Mouse (Mus musculus): ENCODE data around the gene Tnpo1.
"Not testable (repeated sequence)": the region's sequence is repeated elsewhere in the genome, so short reads cannot be mapped to it uniquely, and the experiment has no call there.

Tnpo1 gene

DNA sequence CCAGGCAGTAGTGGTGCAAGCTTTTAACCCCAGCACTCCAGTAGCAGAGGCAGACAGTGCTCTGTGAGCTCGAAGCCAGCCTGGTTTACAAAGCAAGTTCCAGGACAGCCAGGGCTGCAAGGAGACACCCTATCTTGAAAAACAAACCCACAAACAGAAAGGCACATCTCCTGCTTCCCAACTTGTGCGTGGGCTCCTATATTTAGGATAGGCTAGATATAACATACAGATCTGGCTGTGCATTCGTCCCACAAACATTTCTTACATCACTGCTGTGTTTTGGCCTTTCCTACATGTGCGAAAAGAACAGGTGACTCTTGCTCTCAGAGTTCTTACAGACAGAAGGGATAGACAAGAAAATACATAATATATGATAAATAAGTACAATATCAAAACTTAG, 100.6 kb downstream of the Tnpo1 start:
- no peak for DNase-seq (ENCODE audit: low read depth in 1 of 2, low spot score in 2 of 2)

DNA sequence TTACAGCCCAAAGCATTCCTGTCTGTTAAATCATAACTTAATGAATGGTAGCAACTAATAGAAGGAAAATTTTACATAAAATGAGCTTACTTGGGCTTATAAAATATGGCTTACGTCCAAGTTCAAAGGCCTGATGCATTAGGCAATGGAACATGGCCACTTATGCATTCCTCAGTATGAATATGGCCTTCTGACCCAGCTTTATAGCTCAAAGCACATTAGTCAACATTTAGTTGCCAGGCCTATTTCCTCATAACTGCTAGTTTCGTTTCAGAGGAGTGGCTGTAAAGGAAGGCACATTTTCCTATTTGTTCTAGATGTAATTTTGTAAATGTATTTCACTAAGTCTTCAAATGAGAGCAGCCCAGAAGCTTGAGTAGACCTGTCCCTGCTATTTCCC, 107.1 kb downstream of the Tnpo1 start:
- DNase-seq (ENCODE audit: low read depth in 1 of 2, low spot score in 2 of 2): no peak

DNA sequence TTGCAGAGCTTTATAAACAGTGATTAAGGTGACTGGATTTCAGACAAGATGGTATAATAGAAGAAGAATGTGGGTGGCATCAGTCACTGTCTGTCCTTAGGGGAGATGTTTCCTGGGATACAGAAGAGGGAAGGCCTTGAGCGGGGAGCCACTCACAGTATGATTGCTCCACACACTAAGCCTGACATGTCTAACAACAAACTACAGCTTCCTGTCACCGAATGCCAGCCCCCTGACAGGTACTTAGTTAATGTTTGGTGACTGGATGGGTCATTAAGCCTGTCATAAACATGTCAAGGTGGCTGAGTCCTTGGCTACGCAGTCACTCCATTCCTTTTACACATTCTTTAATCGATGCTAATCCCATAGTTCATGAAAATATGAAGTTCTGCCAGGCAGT, 108.0 kb downstream of the Tnpo1 start:
- DNase-seq (ENCODE audit: low read depth in 1 of 2, low spot score in 2 of 2): no peak

DNA sequence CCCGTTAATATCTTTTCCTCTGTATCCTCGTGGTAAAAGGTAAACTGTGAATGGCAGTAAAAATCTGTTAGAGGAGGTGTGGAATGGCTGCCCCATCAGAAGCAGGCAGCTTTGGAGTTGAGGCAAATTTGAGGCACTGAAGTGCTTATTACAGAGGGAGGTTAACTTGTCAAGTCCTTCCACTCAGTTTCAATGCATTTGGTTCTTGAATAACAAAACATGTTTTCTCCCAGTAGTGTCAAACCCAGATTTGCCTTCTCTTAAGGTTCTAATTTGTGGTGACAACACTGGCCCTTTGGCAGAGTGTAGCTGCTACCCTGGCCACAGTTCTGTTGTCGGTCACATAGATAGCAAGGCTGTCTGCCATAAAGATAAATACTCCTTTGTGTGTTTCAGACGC, 108.4 kb downstream of the Tnpo1 start:
- no peak for DNase-seq (ENCODE audit: low read depth in 1 of 2, low spot score in 2 of 2)

DNA sequence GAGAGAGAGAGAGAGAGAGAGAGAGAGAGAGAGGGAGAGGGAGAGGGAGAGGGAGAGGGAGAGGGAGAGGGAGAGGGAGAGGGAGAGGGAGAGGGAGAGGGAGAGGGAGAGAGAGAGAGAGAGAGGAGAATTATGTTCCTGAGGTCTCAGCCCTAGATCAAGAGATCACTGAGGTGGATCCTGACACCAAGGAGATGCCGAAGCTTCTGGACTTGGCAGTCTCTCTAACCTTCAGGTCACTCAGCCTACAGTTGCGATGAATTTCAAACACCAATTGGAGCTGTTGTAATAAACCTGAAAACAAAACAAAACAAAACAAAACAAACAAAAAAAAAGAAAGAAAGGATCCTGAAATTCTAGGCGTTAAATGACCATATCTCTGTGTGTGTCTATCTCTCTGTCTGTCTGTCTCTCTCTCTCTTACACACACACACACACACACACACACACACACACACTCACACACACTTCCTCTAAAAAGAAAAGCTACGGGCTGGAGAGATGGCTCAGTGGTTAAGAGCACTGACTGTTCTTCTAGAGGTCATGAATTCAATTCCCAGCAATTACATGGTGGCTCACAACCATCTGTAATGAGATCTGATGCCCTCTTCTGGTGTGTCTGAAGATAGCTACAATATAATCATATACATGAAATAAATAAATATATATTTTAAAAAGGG, 109.1 kb downstream of the Tnpo1 start:
- DNase-seq (ENCODE audit: low read depth in 1 of 2, low spot score in 2 of 2): not testable (repeated sequence)

DNA sequence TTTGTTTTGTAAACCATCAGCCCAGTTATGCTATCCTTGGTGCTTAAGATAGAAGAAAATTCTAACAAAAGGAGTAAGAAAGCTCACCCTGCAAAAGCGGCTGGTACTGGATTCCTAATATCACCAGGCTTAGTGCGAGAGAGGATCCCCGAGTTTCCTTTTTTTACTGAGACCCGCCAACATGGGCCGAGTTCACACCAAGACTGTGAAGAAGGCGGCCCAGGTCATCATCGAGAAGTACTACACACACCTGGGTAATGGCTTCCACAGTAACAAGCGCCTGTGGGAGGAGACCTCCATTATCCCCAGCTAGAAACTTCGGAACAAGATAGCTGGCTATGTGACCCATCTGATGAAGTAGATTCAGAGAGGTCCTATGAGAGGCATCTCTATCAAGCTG, 109.6 kb downstream of the Tnpo1 start:
- DNase-seq (ENCODE audit: low read depth in 1 of 2, low spot score in 2 of 2): no peak

DNA sequence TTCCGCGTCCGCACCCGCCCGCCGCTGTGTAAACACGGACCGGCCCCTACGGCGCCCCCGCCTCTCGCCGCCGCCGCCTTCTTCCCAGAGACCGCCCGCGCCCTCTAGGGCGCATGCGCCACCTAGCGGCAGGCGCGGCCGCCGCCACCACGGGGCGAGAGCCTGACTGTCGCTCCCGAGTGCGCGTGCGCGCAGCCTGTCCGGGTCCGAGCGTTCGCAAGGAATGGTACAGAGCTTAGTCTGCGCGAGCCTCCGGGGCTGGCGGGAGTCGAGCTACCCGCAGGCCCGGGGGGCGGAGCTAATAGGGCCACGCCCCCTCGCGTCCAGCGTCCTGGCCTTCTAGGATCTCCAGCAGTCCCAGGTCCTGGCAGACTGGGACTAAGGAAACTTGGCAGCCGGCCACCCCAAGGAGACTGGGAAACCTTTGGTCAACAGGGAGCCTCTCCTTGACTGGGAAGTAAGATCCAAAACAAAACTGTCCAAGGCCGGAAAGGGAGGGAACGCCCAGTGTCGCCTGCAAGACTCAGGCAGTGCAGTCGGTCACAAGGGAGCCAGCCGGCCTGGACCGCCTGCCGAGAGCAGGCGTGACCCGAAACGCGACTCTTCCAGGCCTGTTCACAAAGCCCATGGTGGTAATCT, 110.9 kb downstream of the Tnpo1 start, which contains the start of gene Fcho2:
Gene Fcho2, minus strand, starts transcription at position 303 of the 639 bp plus-strand sequence.
- peak; percentile 93 to 95 for DNase-seq (ENCODE audit: low read depth in 1 of 2, low spot score in 2 of 2)

DNA sequence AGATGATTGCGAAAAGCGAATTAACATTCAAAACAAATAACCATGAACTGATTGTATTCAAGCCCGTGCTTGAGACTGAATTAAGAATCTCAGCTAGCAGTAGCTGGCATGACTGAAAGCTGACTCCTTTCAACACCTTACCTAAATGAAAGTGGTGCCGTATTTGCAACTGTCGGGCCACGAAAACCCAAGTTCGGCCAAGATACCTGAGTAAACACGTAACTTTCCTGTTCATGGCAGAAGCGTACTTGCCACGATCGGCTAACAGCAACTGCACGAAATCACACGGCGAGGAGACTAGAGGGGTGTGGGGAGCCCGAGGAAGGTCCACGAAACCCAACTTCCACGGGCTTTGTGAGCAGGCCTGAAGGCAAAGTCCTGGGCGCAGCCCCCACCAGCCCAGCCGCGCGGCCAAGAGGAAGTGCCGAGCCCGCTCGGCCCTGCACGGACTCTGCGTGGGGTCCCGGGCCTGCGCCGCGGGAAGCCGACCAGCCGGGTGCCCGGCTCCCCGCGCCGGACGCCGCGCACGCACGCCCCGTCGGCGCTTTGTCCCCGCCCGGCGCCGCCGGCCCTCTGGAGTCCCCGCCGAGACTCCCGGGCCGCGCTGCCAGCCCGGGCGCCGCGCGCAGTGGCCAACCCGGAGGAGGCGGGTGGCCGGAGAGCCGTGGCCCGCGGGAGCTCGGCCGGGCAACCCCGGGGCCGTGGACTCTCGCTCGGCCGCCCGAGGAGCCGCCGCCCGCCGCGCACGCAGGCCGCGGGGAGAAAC, 111.7 kb downstream of the Tnpo1 start:
- peak in 1 of 2 experiments; percentile 30 for DNase-seq (ENCODE audit: low read depth in 1 of 2, low spot score in 2 of 2)

DNA sequence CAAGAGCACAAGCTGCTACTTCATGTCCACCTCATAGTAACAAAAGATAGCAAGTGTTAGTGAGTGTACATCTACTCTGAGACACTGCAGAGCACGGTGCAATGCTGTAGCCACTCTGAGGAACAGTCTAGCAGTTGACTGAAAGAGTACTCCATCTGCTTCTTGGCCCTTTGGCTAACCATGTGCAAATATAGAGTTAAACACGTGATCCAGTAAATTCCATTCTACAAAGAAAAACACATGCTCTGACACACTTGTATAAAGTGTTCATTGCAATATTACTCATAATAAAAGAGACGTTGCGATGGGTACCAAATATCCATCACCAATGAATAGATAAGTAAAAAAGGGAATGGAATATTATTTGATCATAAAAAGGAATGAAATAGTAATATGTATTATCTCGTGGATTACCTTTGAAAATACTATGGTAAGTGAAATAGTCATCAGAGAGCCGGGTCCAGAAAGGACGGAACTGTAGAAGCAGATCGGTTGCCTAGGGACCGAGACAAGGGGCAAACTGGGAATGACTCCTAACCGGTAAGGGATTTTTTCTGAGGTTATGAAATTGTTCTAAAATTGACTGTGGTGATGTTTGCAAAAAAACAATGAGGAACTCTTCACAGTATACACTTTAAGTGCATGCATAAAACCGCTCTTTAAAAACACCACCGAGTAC, 112.4 kb downstream of the Tnpo1 start:
- DNase-seq (ENCODE audit: low read depth in 1 of 2, low spot score in 2 of 2): no peak

DNA sequence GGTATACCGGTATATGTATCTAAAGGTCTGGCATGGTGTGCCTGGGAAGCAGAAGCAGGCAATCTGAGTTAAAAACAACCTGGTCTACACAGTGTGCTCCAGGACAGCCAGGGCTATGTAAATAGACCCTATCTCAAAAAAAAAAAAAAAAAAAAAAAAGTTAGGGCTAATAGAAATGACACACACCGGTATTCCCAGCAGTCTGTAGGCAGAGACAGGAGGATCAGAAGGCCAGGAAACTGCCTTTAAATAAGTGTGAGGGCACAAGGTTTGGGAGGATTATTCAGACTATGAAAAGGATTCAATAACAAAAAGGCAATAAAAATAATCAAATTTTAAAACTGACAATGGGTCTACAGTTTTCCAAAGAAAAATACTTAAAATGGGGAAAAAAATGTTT, 113.0 kb downstream of the Tnpo1 start:
- no peak for DNase-seq (ENCODE audit: low read depth in 1 of 2, low spot score in 2 of 2)

DNA sequence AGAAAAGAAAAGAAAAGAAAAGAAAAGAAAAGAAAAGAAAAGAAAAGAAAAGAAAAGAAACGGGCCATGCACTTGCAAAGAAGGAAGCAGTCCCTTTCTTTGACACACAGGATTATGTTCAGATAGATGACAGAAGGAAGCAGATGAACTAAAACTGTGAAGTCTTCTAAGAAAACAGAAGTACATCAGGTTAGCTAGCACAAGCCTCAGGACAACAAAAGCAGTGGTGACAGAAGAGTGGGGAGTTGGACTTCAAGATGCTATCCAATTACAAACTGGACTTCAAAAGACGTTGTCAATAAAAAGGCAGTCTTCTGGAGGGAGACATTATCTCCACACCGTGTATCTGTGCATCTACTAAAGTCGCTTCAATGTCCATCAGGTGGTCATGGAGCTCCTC, 113.9 kb downstream of the Tnpo1 start:
- DNase-seq (ENCODE audit: low read depth in 1 of 2, low spot score in 2 of 2): no peak

DNA sequence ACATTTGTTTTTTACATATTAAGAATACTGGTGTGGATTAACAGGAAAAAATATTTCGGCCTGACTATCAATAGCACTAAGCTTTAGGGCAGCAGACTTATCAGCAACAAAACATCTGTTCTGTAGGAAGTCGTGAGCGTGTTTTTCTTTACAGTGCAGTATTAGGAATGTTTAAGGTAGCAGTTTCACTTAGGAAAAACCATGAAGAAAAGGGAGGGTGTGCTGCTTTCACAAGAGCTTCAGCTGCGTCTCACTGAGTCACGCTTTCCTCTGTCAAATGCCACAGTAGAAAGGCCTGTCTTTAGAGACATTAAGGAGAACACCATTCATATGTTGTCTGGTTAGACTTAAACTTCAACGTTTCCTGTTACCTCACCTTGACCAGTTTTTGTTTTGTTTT, 116.0 kb downstream of the Tnpo1 start:
- no peak for DNase-seq (ENCODE audit: low read depth in 1 of 2, low spot score in 2 of 2)

DNA sequence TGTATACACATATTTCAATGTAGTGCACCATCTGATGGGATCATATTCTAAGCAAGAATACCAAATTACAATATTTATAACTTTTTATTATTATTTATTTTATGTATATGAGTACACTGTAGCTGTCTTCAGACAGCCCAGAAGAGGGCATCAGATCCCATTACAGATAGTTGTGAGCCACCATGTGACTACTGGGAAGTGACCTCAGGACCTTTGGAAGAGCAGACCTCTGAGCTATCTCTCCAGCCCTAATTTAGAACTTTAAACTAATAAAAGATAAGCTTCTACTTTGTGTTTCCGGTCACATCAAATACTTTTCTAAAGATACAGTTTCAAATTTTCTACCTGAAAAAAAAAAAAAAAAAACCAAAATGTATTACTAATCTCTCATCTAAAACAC, 117.1 kb downstream of the Tnpo1 start:
- DNase-seq (ENCODE audit: low read depth in 1 of 2, low spot score in 2 of 2): no peak

DNA sequence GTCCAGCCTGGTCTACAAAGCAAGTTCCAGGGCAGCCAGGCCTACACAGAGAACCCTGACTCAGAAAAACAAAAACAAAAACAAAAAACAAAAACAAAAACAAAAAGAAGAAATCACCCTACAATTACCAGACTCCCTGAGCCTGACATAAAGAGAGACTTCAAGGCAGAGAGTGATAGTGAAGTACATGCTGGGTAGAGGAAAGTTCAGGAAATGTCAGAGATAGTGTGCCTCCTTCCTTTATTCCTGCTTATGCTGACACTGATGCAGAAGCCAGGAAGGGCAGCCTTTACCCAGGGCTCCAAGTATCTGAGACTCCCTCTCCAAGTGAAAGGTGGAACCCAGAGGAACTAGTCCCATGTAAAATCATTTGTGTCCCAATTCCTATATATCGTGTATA, 121.7 kb downstream of the Tnpo1 start:
- no peak for DNase-seq (ENCODE audit: low read depth in 1 of 2, low spot score in 2 of 2)

DNA sequence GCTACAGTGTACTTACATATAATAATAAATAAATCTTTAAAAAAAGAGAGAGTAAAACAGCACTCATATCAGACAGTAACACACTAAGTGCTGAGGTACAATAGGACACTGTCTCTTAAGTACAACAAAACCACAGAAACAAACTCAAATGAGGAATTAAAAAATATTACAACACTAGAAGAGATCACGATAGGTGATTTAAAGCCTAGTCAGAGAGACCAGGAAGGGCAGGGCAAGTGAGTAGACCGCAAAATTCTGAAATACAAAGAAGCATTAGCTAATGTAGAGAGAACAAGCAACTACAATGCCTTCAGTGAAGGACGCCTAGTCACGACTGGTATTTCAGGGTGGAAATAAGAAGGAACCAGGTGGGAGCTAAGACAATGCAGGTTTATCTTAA, 122.5 kb downstream of the Tnpo1 start:
- DNase-seq (ENCODE audit: low read depth in 1 of 2, low spot score in 2 of 2): peak in 1 of 2 experiments; percentile 40

DNA sequence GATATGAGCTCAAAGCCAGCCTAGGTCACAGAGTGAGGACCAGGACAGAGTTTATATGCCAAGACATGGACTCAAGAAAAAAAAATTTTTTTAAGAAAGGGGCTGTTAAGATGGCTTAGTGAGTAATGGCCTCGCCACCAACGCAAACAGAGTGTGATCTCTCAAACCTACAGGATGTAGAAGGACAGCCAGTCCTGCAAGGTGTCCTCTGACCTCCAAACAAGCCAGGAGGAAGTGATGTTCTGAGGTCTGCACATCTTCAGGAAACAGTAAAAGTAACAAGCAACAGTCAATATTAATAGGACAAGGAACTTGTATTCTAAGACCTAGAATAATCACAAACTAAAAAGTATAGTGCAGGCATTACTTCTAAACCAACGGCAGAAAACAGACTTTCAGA, 123.2 kb downstream of the Tnpo1 start:
- no peak for DNase-seq (ENCODE audit: low read depth in 1 of 2, low spot score in 2 of 2)

DNA sequence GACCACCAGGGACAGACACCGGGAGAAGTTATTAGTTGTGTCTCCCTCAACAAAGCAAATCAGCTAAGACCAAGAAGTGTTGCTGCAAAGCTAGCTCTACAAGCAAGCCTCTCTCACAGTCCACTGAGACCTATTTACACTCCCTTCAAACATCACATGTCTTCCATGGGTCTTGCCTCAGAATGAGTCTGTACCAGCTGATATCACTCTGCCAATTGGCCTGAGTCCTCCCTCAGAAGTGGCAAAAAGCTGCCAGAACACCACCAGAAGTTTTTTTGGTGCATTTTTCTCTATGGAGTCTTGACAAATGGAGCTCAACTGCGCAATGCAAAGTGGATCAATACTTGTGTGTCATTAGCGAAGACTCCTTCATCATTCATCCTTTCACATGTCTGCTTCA, 130.7 kb downstream of the Tnpo1 start:
- DNase-seq (ENCODE audit: low read depth in 1 of 2, low spot score in 2 of 2): no peak

DNA sequence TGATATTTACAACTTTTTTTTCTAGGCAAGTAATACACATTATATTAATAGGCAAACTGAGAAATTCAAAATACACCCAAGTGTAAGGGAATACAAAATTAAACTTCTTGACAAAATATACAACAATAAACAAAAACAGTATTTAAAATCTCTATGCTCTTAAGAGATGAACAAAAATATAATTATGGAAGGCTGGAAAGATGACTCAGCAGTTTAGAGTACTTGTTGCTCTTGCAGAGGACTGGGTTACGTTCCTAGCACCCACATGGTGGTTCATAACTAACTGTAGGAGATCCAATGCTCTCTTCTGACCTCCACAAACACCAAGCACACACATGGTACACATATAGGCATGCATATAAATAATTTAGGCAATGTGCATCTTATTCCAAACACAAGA, 133.3 kb downstream of the Tnpo1 start:
- no peak for DNase-seq (ENCODE audit: low read depth in 1 of 2, low spot score in 2 of 2)

DNA sequence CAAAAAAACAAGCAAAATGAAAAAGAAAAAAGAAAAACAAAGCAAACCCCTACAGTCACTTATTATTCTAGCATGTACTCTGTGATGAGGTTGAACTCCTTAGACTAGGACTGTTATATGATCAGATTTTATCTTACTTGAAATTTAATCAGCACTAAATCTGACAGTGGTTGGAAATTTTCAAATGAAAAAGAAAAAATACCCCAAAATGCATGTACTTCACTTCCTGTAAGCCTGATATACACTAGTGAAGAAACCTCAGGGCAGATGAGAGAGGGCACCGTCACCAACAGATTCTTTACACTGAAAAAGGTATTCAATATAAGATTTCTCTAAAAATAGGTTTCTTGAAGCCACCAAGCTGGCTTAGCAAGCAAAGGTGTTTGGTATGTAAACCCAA, 134.5 kb downstream of the Tnpo1 start:
- DNase-seq (ENCODE audit: low read depth in 1 of 2, low spot score in 2 of 2): no peak

Data from monocyte, adult 2 months (primary cell).